Mouse (Mus musculus): ENCODE measurements around the gene Chic2.
A peak's percentile ranks its signal among the peaks of the same experiment; 100 is the strongest.

Chic2 gene

GRCm38 (mm10) chr5:75044310-75044904 lies at the start of gene Chic2:
Gene Chic2 (minus strand): TSS chr5:75044774.
- peak; percentile 68 for DNase-seq (ENCODE audit: low read depth, low spot score)

GRCm38 (mm10) chr5:75085906-75086305 lies 41.3 kb upstream of the Chic2 start:
- DNase-seq (ENCODE audit: low read depth, low spot score) = no peak

GRCm38 (mm10) chr5:75085521-75085875 lies 40.9 kb upstream of the Chic2 start:
- no peak for DNase-seq (ENCODE audit: low read depth, low spot score)

- DNase-seq (ENCODE audit: low read depth, low spot score) = no peak
These were observed 40.4 kb upstream of the Chic2 start for GRCm38 (mm10) chr5:75084871-75085520.

- DNase-seq (ENCODE audit: low read depth, low spot score) = no peak
These were observed 39.9 kb upstream of the Chic2 start for GRCm38 (mm10) chr5:75084393-75084870.

GRCm38 (mm10) chr5:75083591-75084392 lies 39.2 kb upstream of the Chic2 start:
- no peak for DNase-seq (ENCODE audit: low read depth, low spot score)

- no peak for DNase-seq (ENCODE audit: low read depth, low spot score)
These were observed 38.5 kb upstream of the Chic2 start for GRCm38 (mm10) chr5:75083061-75083460.

- no peak for DNase-seq (ENCODE audit: low read depth, low spot score)
These were observed 37.9 kb upstream of the Chic2 start for GRCm38 (mm10) chr5:75082439-75082838.

- no peak for DNase-seq (ENCODE audit: low read depth, low spot score)
These were observed 35.0 kb upstream of the Chic2 start for GRCm38 (mm10) chr5:75079564-75079963.

- DNase-seq (ENCODE audit: low read depth, low spot score) = no peak
These were observed 32.4 kb upstream of the Chic2 start for GRCm38 (mm10) chr5:75077051-75077380.

- DNase-seq (ENCODE audit: low read depth, low spot score) = no peak
These were observed 31.9 kb upstream of the Chic2 start for GRCm38 (mm10) chr5:75076326-75077050.

GRCm38 (mm10) chr5:75075383-75075941 lies 30.9 kb upstream of the Chic2 start, which contains the start of gene Gsx2:
Gene Gsx2 (plus strand): TSS chr5:75075601.
- DNase-seq (ENCODE audit: low read depth, low spot score) = no peak

- no peak for DNase-seq (ENCODE audit: low read depth, low spot score)
These were observed 30.2 kb upstream of the Chic2 start for GRCm38 (mm10) chr5:75074537-75075382.

GRCm38 (mm10) chr5:75074132-75074531 lies 29.6 kb upstream of the Chic2 start:
- peak; percentile 58 for DNase-seq (ENCODE audit: low read depth, low spot score)

GRCm38 (mm10) chr5:75073684-75074083 lies 29.1 kb upstream of the Chic2 start:
- no peak for DNase-seq (ENCODE audit: low read depth, low spot score)

- no peak for DNase-seq (ENCODE audit: low read depth, low spot score)
These were observed 28.6 kb upstream of the Chic2 start for GRCm38 (mm10) chr5:75073167-75073566.

- DNase-seq (ENCODE audit: low read depth, low spot score) = no peak
These were observed 28.0 kb upstream of the Chic2 start for GRCm38 (mm10) chr5:75072532-75072931.

- DNase-seq (ENCODE audit: low read depth, low spot score) = no peak
These were observed 27.4 kb upstream of the Chic2 start for GRCm38 (mm10) chr5:75071951-75072350.

- DNase-seq (ENCODE audit: low read depth, low spot score) = no peak
These were observed 26.2 kb upstream of the Chic2 start for GRCm38 (mm10) chr5:75070656-75071375.

- no peak for DNase-seq (ENCODE audit: low read depth, low spot score)
These were observed 25.6 kb upstream of the Chic2 start for GRCm38 (mm10) chr5:75070132-75070531.
